Mouse (Mus musculus) C2C12 (cell line): ENCODE data around the gene Socs7.

Experiments
- CEBPB ChIP-seq: IDR thresholded peaks from one replicate; pipeline ENCODE4 v1.6.1; 2011; ENCODE audit warnings: low read depth, mild to moderate bottlenecking, control low read depth, moderate library complexity
- CTCF ChIP-seq: IDR thresholded peaks from one replicate; pipeline ENCODE4 v1.5.1; 2011; ENCODE audit not compliant: control insufficient read depth, insufficient read depth, insufficient read length
- FOSL1 ChIP-seq: IDR thresholded peaks from one replicate; pipeline ENCODE4 v1.8.0; 2011; ENCODE audit warnings: mild to moderate bottlenecking, low read length; ENCODE audit not compliant: poor library complexity, insufficient read depth, severe bottlenecking
- MAX ChIP-seq: IDR thresholded peaks from one replicate; pipeline ENCODE4 v1.6.1; 2011; ENCODE audit warnings: mild to moderate bottlenecking, control low read depth
- MYOD1 ChIP-seq: IDR thresholded peaks from one replicate; pipeline ENCODE4 v1.6.1; 2011; ENCODE audit warnings: low read depth; ENCODE audit not compliant: control insufficient read depth, insufficient read length
- MYOG ChIP-seq: IDR thresholded peaks from one replicate; pipeline ENCODE4 v1.6.1; 2011; ENCODE audit not compliant: control insufficient read depth, insufficient read length; ENCODE audit errors: extremely low read depth
- USF1 ChIP-seq: IDR thresholded peaks from one replicate; pipeline ENCODE4 v1.6.1; 2011; ENCODE audit warnings: low read depth, mild to moderate bottlenecking, control low read depth, moderate library complexity

GRCm38 (mm10) chr11:97412808-97413347, 50.5 kb downstream of the Socs7 start:
- no peak for TF ChIP-seq MYOD1
- no peak for TF ChIP-seq CTCF
- no peak for TF ChIP-seq USF1
- no peak for TF ChIP-seq CEBPB
- TF ChIP-seq MAX, result no peak
- TF ChIP-seq MYOG, result no peak
- TF ChIP-seq FOSL1, result no peak
